Mouse (Mus musculus) sigmoid colon, adult 10 weeks (tissue): Measurements from ENCODE around the gene Gm29776. TPM values are rescaled to one million over a fixed set of nuclear protein-coding genes. Genes with fewer than 3 reads are reported as not detected.

Experiments
- polyA plus RNA-seq: library from polyadenylated mRNA; stranded (reverse); fragments of 350-450 nt; fragmentation: Illumina TruSeq; extraction: RNeasy Lipid Tissue Mini Kit (QIAGEN cat#74804); gene quantifications from one replicate; pipeline ENCODE4 v1.2.3, GENCODE M21; 2014; ENCODE audit warnings: low read depth, low replicate concordance

Gm29776 gene
- not detected for polyA plus RNA-seq

GRCm38 (mm10) chr14:54698733-54699132 lies at the start of gene Gm29776:
Gene Gm29776, minus strand, starts transcription at chr14:54698833.

GRCm38 (mm10) chr14:54712074-54712473 lies 13.4 kb upstream of the Gm29776 start, which contains the start of gene Cebpe:
Gene Cebpe, minus strand, starts transcription at chr14:54712174.

GRCm38 (mm10) chr14:54686522-54687143 lies 12.0 kb downstream of the Gm29776 start, which contains the start of gene Acin1:
Gene Acin1, minus strand, starts transcription at chr14:54686931.

GRCm38 (mm10) chr14:54686063-54686521 lies 12.5 kb downstream of the Gm29776 start, which contains the start of gene 1700123O20Rik:
Gene 1700123O20Rik, plus strand, starts transcription at chr14:54686216.

Other genes with a start within 250 kb of the Gm29776 start
- gene Lrp10, start 234.7 kb downstream of the Gm29776 start, polyA plus RNA-seq, result 6.7 TPM
- gene Rem2, start 222.7 kb downstream of the Gm29776 start, polyA plus RNA-seq, result 0.38 TPM
- gene Prmt5, start 181.3 kb downstream of the Gm29776 start, polyA plus RNA-seq, result 37.2 TPM
- gene Haus4, start 144.2 kb downstream of the Gm29776 start, polyA plus RNA-seq, result 2.8 TPM
- 1.6 TPM for gene Ajuba, start 121.3 kb downstream of the Gm29776 start, polyA plus RNA-seq
- gene 4931414P19Rik, start 92.8 kb downstream of the Gm29776 start, polyA plus RNA-seq, result 2.6 TPM
- gene Psmb5, start 80.8 kb downstream of the Gm29776 start, polyA plus RNA-seq, result 1.9 TPM
- not detected for gene Psmb11, start 77.4 kb downstream of the Gm29776 start, polyA plus RNA-seq
- not detected for gene Gm17606, start 57.9 kb downstream of the Gm29776 start, polyA plus RNA-seq
- gene Cdh24, start 57.5 kb downstream of the Gm29776 start, polyA plus RNA-seq, result 0.32 TPM
- 22.7 TPM for gene 1700123O20Rik, start 12.6 kb downstream of the Gm29776 start, polyA plus RNA-seq
- gene Acin1, start 11.9 kb downstream of the Gm29776 start, polyA plus RNA-seq, result 196 TPM
- not detected for gene Cebpe, start 13.3 kb upstream of the Gm29776 start, polyA plus RNA-seq
- gene Slc7a8, start 83.1 kb upstream of the Gm29776 start, polyA plus RNA-seq, result 2.9 TPM
- not detected for gene Rnf212b, start 115.3 kb upstream of the Gm29776 start, polyA plus RNA-seq
- 7.2 TPM for gene Homez, start 172.1 kb upstream of the Gm29776 start, polyA plus RNA-seq
- gene Ppp1r3e, start 178.7 kb upstream of the Gm29776 start, polyA plus RNA-seq, result 5.7 TPM
- gene Bcl2l2, start 184.5 kb upstream of the Gm29776 start, polyA plus RNA-seq, result 24.1 TPM
- not detected for gene Gm20521, start 184.6 kb upstream of the Gm29776 start, polyA plus RNA-seq
- gene Pabpn1, start 193.7 kb upstream of the Gm29776 start, polyA plus RNA-seq, result 56.1 TPM
- gene Slc22a17, start 214.3 kb upstream of the Gm29776 start, polyA plus RNA-seq, result 0.41 TPM
- gene Efs, start 227.3 kb upstream of the Gm29776 start, polyA plus RNA-seq, result 0.28 TPM
- not detected for gene Il25, start 233.9 kb upstream of the Gm29776 start, polyA plus RNA-seq
- not detected for gene Cmtm5, start 237.4 kb upstream of the Gm29776 start, polyA plus RNA-seq